Mouse (Mus musculus): ENCODE measurements around the gene Gmip. TPM values are rescaled to one million over a fixed set of nuclear protein-coding genes. Genes with fewer than 3 reads are reported as not detected.

Gene Gmip
- polyA plus RNA-seq, 1 experiment: 5.7 TPM

- Histone ChIP-seq H3K27me3 (ENCODE audit: control insufficient read depth, insufficient read depth, insufficient read length) (no peaks in the 10 kb centered on the region), H3K4me2 (ENCODE audit: low read depth) (no peak overlapping the region), H3ac (ENCODE audit: control insufficient read depth, insufficient read length) (no peak overlapping the region), H3K36me3 (ENCODE audit: control insufficient read depth, insufficient read depth) (peaks cover 3% of the 10 kb centered on the region), H3K79me2 (ENCODE audit: control insufficient read depth, insufficient read depth) (no peaks in the 10 kb centered on the region), H3K4me3 (no peak overlapping the region)
- TF ChIP-seq POLR2A (IDR thresholded peaks at IDR 0.05; ENCODE audit: insufficient read length, low read depth): no peak
These were observed 3.0 kb upstream of the Gmip start for GRCm38 (mm10) chr8:69805491-69805890.

- Histone ChIP-seq H3K27me3 (ENCODE audit: control insufficient read depth, insufficient read depth, insufficient read length) (no peaks in the 10 kb centered on the region), H3K79me2 (ENCODE audit: control insufficient read depth, insufficient read depth) (no peaks in the 10 kb centered on the region), H3K4me2 (ENCODE audit: low read depth) (no peak overlapping the region), H3ac (ENCODE audit: control insufficient read depth, insufficient read length) (no peak overlapping the region), H3K4me3 (no peak overlapping the region), H3K36me3 (ENCODE audit: control insufficient read depth, insufficient read depth) (no peaks in the 10 kb centered on the region)
- no peak for TF ChIP-seq SRF (IDR thresholded peaks at IDR 0.05; ENCODE audit: control insufficient read depth, insufficient read length, low read depth)
- TF ChIP-seq TCF12 (IDR thresholded peaks at IDR 0.05; ENCODE audit: insufficient read depth, poor library complexity, severe bottlenecking): no peak
- TF ChIP-seq CEBPB (IDR thresholded peaks at IDR 0.05; ENCODE audit: insufficient read depth, poor library complexity, severe bottlenecking): no peak
- TF ChIP-seq USF1 (IDR thresholded peaks at IDR 0.05; ENCODE audit: low read depth): no peak
- no peak for TF ChIP-seq MYOG (IDR thresholded peaks at IDR 0.05; ENCODE audit: control insufficient read depth in 1 of 3, insufficient read depth in 1 of 3, insufficient read length in 2 of 3, low read depth in 2 of 3)
- TF ChIP-seq E2F4 (IDR thresholded peaks at IDR 0.05; ENCODE audit: insufficient read depth): no peak
- TF ChIP-seq TCF3 (IDR thresholded peaks at IDR 0.05; ENCODE audit: insufficient read length, low read depth): no peak
- TF ChIP-seq POLR2A (IDR thresholded peaks at IDR 0.05; ENCODE audit: insufficient read length, low read depth): no peak
- no peak for TF ChIP-seq POLR2AphosphoS2 (IDR thresholded peaks at IDR 0.05; ENCODE audit: insufficient read length, low read depth)
- no peak for TF ChIP-seq MAX (IDR thresholded peaks at IDR 0.05; ENCODE audit: low read depth)
- no peak for TF ChIP-seq REST (IDR thresholded peaks at IDR 0.05; ENCODE audit: insufficient read depth, insufficient read length)
- no peak for TF ChIP-seq MYOD1 (IDR thresholded peaks at IDR 0.05; ENCODE audit: control insufficient read depth in 1 of 3, insufficient read length in 2 of 3, low read depth in 2 of 3)
These were observed 1.2 kb upstream of the Gmip start for GRCm38 (mm10) chr8:69807236-69807635.

GRCm38 (mm10) chr8:69808864-69809403 lies 455 bp downstream of the Gmip start:
- Histone ChIP-seq H3K27me3 (ENCODE audit: control insufficient read depth, insufficient read depth, insufficient read length) (no peaks in the 10 kb centered on the region), H3K36me3 (ENCODE audit: control insufficient read depth, insufficient read depth) (no peaks in the 10 kb centered on the region), H3K4me2 (ENCODE audit: low read depth) (peak overlapping the region; percentile 99), H3K79me2 (ENCODE audit: control insufficient read depth, insufficient read depth) (no peaks in the 10 kb centered on the region), H3K4me3 (peak overlapping the region; percentile 33), H3ac (ENCODE audit: control insufficient read depth, insufficient read length) (no peak overlapping the region)
- TF ChIP-seq MAX (IDR thresholded peaks at IDR 0.05; ENCODE audit: low read depth) (no peak), USF1 (IDR thresholded peaks at IDR 0.05; ENCODE audit: low read depth) (no peak), POLR2AphosphoS2 (IDR thresholded peaks at IDR 0.05; ENCODE audit: insufficient read length, low read depth) (no peak), MYOD1 (IDR thresholded peaks at IDR 0.05; ENCODE audit: control insufficient read depth in 1 of 3, insufficient read length in 2 of 3, low read depth in 2 of 3) (peak in 2 of 3 experiments; percentile 31 to 48), MYOG (IDR thresholded peaks at IDR 0.05; ENCODE audit: control insufficient read depth in 1 of 3, insufficient read depth in 1 of 3, insufficient read length in 2 of 3, low read depth in 2 of 3) (peak in 1 of 3 experiments; percentile 45), CEBPB (IDR thresholded peaks at IDR 0.05; ENCODE audit: insufficient read depth, poor library complexity, severe bottlenecking) (no peak), E2F4 (IDR thresholded peaks at IDR 0.05; ENCODE audit: insufficient read depth) (no peak), SRF (IDR thresholded peaks at IDR 0.05; ENCODE audit: control insufficient read depth, insufficient read length, low read depth) (no peak), TCF3 (IDR thresholded peaks at IDR 0.05; ENCODE audit: insufficient read length, low read depth) (no peak), POLR2A (IDR thresholded peaks at IDR 0.05; ENCODE audit: insufficient read length, low read depth) (no peak), TCF12 (IDR thresholded peaks at IDR 0.05; ENCODE audit: insufficient read depth, poor library complexity, severe bottlenecking) (no peak), REST (IDR thresholded peaks at IDR 0.05; ENCODE audit: insufficient read depth, insufficient read length) (no peak)

GRCm38 (mm10) chr8:69809820-69810219 lies 1.3 kb downstream of the Gmip start:
- Histone ChIP-seq H3K79me2 (ENCODE audit: control insufficient read depth, insufficient read depth) (no peaks in the 10 kb centered on the region), H3K4me3 (peak overlapping the region; percentile 33), H3K4me2 (ENCODE audit: low read depth) (no peak overlapping the region), H3K36me3 (ENCODE audit: control insufficient read depth, insufficient read depth) (no peaks in the 10 kb centered on the region), H3K27me3 (ENCODE audit: control insufficient read depth, insufficient read depth, insufficient read length) (no peaks in the 10 kb centered on the region), H3ac (ENCODE audit: control insufficient read depth, insufficient read length) (no peak overlapping the region)
- TF ChIP-seq TCF3 (IDR thresholded peaks at IDR 0.05; ENCODE audit: insufficient read length, low read depth): no peak
- TF ChIP-seq MYOD1 (IDR thresholded peaks at IDR 0.05; ENCODE audit: control insufficient read depth in 1 of 3, insufficient read length in 2 of 3, low read depth in 2 of 3): no peak
- no peak for TF ChIP-seq E2F4 (IDR thresholded peaks at IDR 0.05; ENCODE audit: insufficient read depth)
- TF ChIP-seq MAX (IDR thresholded peaks at IDR 0.05; ENCODE audit: low read depth): no peak
- no peak for TF ChIP-seq POLR2A (IDR thresholded peaks at IDR 0.05; ENCODE audit: insufficient read length, low read depth)
- no peak for TF ChIP-seq TCF12 (IDR thresholded peaks at IDR 0.05; ENCODE audit: insufficient read depth, poor library complexity, severe bottlenecking)
- no peak for TF ChIP-seq CEBPB (IDR thresholded peaks at IDR 0.05; ENCODE audit: insufficient read depth, poor library complexity, severe bottlenecking)
- no peak for TF ChIP-seq SRF (IDR thresholded peaks at IDR 0.05; ENCODE audit: control insufficient read depth, insufficient read length, low read depth)
- no peak for TF ChIP-seq USF1 (IDR thresholded peaks at IDR 0.05; ENCODE audit: low read depth)
- TF ChIP-seq REST (IDR thresholded peaks at IDR 0.05; ENCODE audit: insufficient read depth, insufficient read length): no peak
- no peak for TF ChIP-seq MYOG (IDR thresholded peaks at IDR 0.05; ENCODE audit: control insufficient read depth in 1 of 3, insufficient read depth in 1 of 3, insufficient read length in 2 of 3, low read depth in 2 of 3)
- no peak for TF ChIP-seq POLR2AphosphoS2 (IDR thresholded peaks at IDR 0.05; ENCODE audit: insufficient read length, low read depth)

GRCm38 (mm10) chr8:69814881-69815280 lies 6.4 kb downstream of the Gmip start:
- H3K27me3 ChIP-seq (ENCODE audit: control insufficient read depth, insufficient read depth, insufficient read length): no peaks in the 10 kb centered on the region
- H3K4me2 ChIP-seq (ENCODE audit: low read depth): no peak overlapping the region
- no peak for TF ChIP-seq TCF12 (IDR thresholded peaks at IDR 0.05; ENCODE audit: insufficient read depth, poor library complexity, severe bottlenecking)
- no peak for TF ChIP-seq USF1 (IDR thresholded peaks at IDR 0.05; ENCODE audit: low read depth)
- TF ChIP-seq TCF3 (IDR thresholded peaks at IDR 0.05; ENCODE audit: insufficient read length, low read depth): no peak
- no peak for TF ChIP-seq REST (IDR thresholded peaks at IDR 0.05; ENCODE audit: insufficient read depth, insufficient read length)
- no peak for TF ChIP-seq MYOG (IDR thresholded peaks at IDR 0.05; ENCODE audit: control insufficient read depth in 1 of 3, insufficient read depth in 1 of 3, insufficient read length in 2 of 3, low read depth in 2 of 3)
- TF ChIP-seq POLR2A (IDR thresholded peaks at IDR 0.05; ENCODE audit: insufficient read length, low read depth): no peak
- no peak for TF ChIP-seq CEBPB (IDR thresholded peaks at IDR 0.05; ENCODE audit: insufficient read depth, poor library complexity, severe bottlenecking)
- no peak for TF ChIP-seq SRF (IDR thresholded peaks at IDR 0.05; ENCODE audit: control insufficient read depth, insufficient read length, low read depth)
- no peak for TF ChIP-seq MYOD1 (IDR thresholded peaks at IDR 0.05; ENCODE audit: control insufficient read depth in 1 of 3, insufficient read length in 2 of 3, low read depth in 2 of 3)
- no peaks in the 10 kb centered on the region for H3K79me2 ChIP-seq (ENCODE audit: control insufficient read depth, insufficient read depth)
- H3K36me3 ChIP-seq (ENCODE audit: control insufficient read depth, insufficient read depth): peaks cover 3% of the 10 kb centered on the region
- H3K4me3 ChIP-seq: no peak overlapping the region
- H3ac ChIP-seq (ENCODE audit: control insufficient read depth, insufficient read length): no peak overlapping the region
